ENCODE assay signal across 8 mouse cellular contexts in genomic region chr1:106711356-106712125, GRCm38 (mm10). TPM values are rescaled to one million over a fixed set of nuclear protein-coding genes. Genes with fewer than 3 reads are reported as not detected.
DNase-seq lines count a peak whose midpoint lies in the region; ATAC-seq and TF ChIP-seq lines count a peak whose summit lies in the region.

No protein-coding gene starts in this region.

- DNase-seq in heart, embryonic 10.5 days (ENCODE audit: low spot score): no peak
- no peak for DNase-seq in heart, adult 9 months (ENCODE audit: low spot score in 2 of 2)
- DNase-seq in ES-E14 (ENCODE audit: low read depth, low spot score): no peak
- no peak for DNase-seq in thymus, postnatal 10 days (ENCODE audit: low spot score in 2 of 2)
- no peak for DNase-seq in cerebellum, postnatal 4 days (ENCODE audit: low spot score in 2 of 2)
- DNase-seq in urinary bladder, postnatal 10 days (ENCODE audit: low spot score): no peak

- in situ Hi-C loops in ES-E14 (cut with MboI; ENCODE audit: low sequenced_read_pairs in 2 of 2, unreplicated experiment in 2 of 2): no loop called here

- peaks cover 17% of the 10 kb centered on the region for H3K4me1 ChIP-seq in heart, embryonic 10.5 days
- H3K4me1 ChIP-seq in ES-E14 (ENCODE audit: control insufficient read depth in 2 of 2, insufficient read depth in 2 of 2, low read length in 2 of 2, poor library complexity in 1 of 2): peaks cover 0 to 6% of the 10 kb centered on the region in 2 experiments; a peak in 2 of 4 replicates
- peaks cover 16% of the 10 kb centered on the region for H3K4me1 ChIP-seq in hindbrain, embryonic 12.5 days
- H3K4me1 ChIP-seq in liver, embryonic 16.5 days (ENCODE audit: control insufficient read depth, low read depth, low read length): peaks cover 4% of the 10 kb centered on the region

- H3K36me3 ChIP-seq in heart, embryonic 10.5 days: no peaks in the 10 kb centered on the region
- no peaks in the 10 kb centered on the region for H3K36me3 ChIP-seq in ES-E14 (ENCODE audit: control insufficient read depth, insufficient read depth, low read length, poor library complexity, severe bottlenecking)
- no peaks in the 10 kb centered on the region for H3K36me3 ChIP-seq in hindbrain, embryonic 12.5 days
- no peaks in the 10 kb centered on the region for H3K36me3 ChIP-seq in liver, embryonic 16.5 days (ENCODE audit: control insufficient read depth, insufficient read depth)

- H3K27me3 ChIP-seq in heart, embryonic 10.5 days (ENCODE audit: insufficient read depth, poor library complexity, severe bottlenecking): no peaks in the 10 kb centered on the region
- peaks cover 5% of the 10 kb centered on the region for H3K27me3 ChIP-seq in hindbrain, embryonic 12.5 days
- H3K27me3 ChIP-seq in liver, embryonic 16.5 days (ENCODE audit: control insufficient read depth, insufficient read depth, low read depth, low read length): peaks cover 33% of the 10 kb centered on the region

- ATAC-seq in hindbrain, embryonic 12.5 days (ENCODE audit: low FRiP score): no peak
- no peak for ATAC-seq in liver, embryonic 16.5 days (ENCODE audit: low read depth)

- H3K9ac ChIP-seq in ES-E14 (ENCODE audit: insufficient read depth, low read depth, low read length, poor library complexity, severe bottlenecking): no peak overlapping the region
- H3K9ac ChIP-seq in hindbrain, embryonic 12.5 days: no peak overlapping the region
- no peak overlapping the region for H3K9ac ChIP-seq in liver, embryonic 16.5 days (ENCODE audit: low read depth, low read length)

- H3K4me3 ChIP-seq in heart, embryonic 10.5 days: peak overlapping the region; percentile 85
- no peak overlapping the region for H3K4me3 ChIP-seq in ES-E14 (ENCODE audit: insufficient read depth in 1 of 2, low read depth in 1 of 2, low read length in 2 of 2, poor library complexity in 1 of 2, severe bottlenecking in 1 of 2)
- peak overlapping the region; percentile 72 for H3K4me3 ChIP-seq in hindbrain, embryonic 12.5 days
- H3K4me3 ChIP-seq in liver, embryonic 16.5 days (ENCODE audit: low read depth, low read length): no peak overlapping the region

- H3K4me2 ChIP-seq in hindbrain, embryonic 12.5 days (replicated peaks): peak overlapping the region; percentile 88
- H3K4me2 ChIP-seq in liver, embryonic 16.5 days (ENCODE audit: low read depth, low read length): 0 out of 2 replicates have a peak overlapping the region, but pooled peaks have one; percentile 79

- no peak overlapping the region for H3K27ac ChIP-seq in heart, embryonic 10.5 days
- H3K27ac ChIP-seq in ES-E14 (ENCODE audit: insufficient read depth, low read depth, low read length, poor library complexity, severe bottlenecking): no peak overlapping the region
- H3K27ac ChIP-seq in hindbrain, embryonic 12.5 days: no peak overlapping the region
- no peak overlapping the region for H3K27ac ChIP-seq in liver, embryonic 16.5 days (ENCODE audit: low read length)

- 61% methylated on average over 12 of the region's 12 CpGs for WGBS in heart, embryonic 10.5 days
- 72% methylated on average over 12 of the region's 12 CpGs for WGBS in hindbrain, embryonic 12.5 days
- WGBS in liver, embryonic 16.5 days (ENCODE audit: insufficient replicate concordance): 65% methylated on average over 12 of the region's 12 CpGs

- H3K9me3 ChIP-seq in heart, embryonic 10.5 days: no peaks in the 10 kb centered on the region
- H3K9me3 ChIP-seq in ES-E14 (ENCODE audit: control insufficient read depth, insufficient read depth, low read depth, low read length): no peaks in the 10 kb centered on the region
- no peaks in the 10 kb centered on the region for H3K9me3 ChIP-seq in hindbrain, embryonic 12.5 days (replicated peaks)
- no peaks in the 10 kb centered on the region for H3K9me3 ChIP-seq in liver, embryonic 16.5 days (replicated peaks; ENCODE audit: control insufficient read depth, low read length)

TF ChIP-seq in ES-E14, 5 proteins besides CTCF, POLR2A, EP300 and RAD21:
- TF ChIP-seq ZNF384 (IDR thresholded peaks at IDR 0.05; ENCODE audit: low read depth, low read length): peak; percentile 29; the same call in 1 of the 2 replicates
- no peak for TF ChIP-seq HCFC1 (IDR thresholded peaks at IDR 0.05; ENCODE audit: borderline replicate concordance, insufficient read depth, low read length)

RNA-seq across cellular contexts. Expression of gene Bcl2, which starts 2.5 kb away (rescaled TPM):
- polyA plus RNA-seq in heart, embryonic 10.5 days (2016; fragmentation: Nextera tagmentation; extraction: Ambion mirVana): 12.1 and 15.0 TPM in 2 replicates
- total RNA-seq in ES-E14 (2012; rRNA removed): 0.63 and 0.98 TPM in 2 replicates
- polyA plus RNA-seq in hindbrain, embryonic 12.5 days (2016; fragmentation: Nextera tagmentation; extraction: Ambion mirVana): 12.7 and 15.5 TPM in 2 replicates
- 0.77 and 0.97 TPM in 2 replicates for polyA plus RNA-seq in liver, embryonic 16.5 days (2015; fragmentation: Nextera tagmentation; extraction: Ambion mirVana)

RNA-seq across cellular contexts. Expression of gene Kdsr, which starts 48.0 kb away (rescaled TPM):
- polyA plus RNA-seq in heart, embryonic 10.5 days (2016; fragmentation: Nextera tagmentation; extraction: Ambion mirVana): 7.5 and 7.7 TPM in 2 replicates
- total RNA-seq in ES-E14 (2012; rRNA removed): 29.9 and 38.3 TPM in 2 replicates
- polyA plus RNA-seq in hindbrain, embryonic 12.5 days (2016; fragmentation: Nextera tagmentation; extraction: Ambion mirVana): 10.6 and 11.8 TPM in 2 replicates
- polyA plus RNA-seq in liver, embryonic 16.5 days (2015; fragmentation: Nextera tagmentation; extraction: Ambion mirVana): 3.5 and 3.6 TPM in 2 replicates

Comparison
In these comparisons a context has a peak if more than half of its experiments do, and no peak if none do; other contexts are left out.
1. H3K4me3 ChIP-seq: peak in heart, embryonic 10.5 days (single experiment) and hindbrain, embryonic 12.5 days (single experiment); none in ES-E14 (0 of 2) and liver, embryonic 16.5 days (single experiment).